Mouse (Mus musculus): Measurements from ENCODE around the gene Pigx. TPM values are rescaled to one million over a fixed set of nuclear protein-coding genes. Genes with fewer than 3 reads are reported as not detected.

Gene Pigx
- polyA plus RNA-seq, 1 experiment, result 38.4 TPM

DNA sequence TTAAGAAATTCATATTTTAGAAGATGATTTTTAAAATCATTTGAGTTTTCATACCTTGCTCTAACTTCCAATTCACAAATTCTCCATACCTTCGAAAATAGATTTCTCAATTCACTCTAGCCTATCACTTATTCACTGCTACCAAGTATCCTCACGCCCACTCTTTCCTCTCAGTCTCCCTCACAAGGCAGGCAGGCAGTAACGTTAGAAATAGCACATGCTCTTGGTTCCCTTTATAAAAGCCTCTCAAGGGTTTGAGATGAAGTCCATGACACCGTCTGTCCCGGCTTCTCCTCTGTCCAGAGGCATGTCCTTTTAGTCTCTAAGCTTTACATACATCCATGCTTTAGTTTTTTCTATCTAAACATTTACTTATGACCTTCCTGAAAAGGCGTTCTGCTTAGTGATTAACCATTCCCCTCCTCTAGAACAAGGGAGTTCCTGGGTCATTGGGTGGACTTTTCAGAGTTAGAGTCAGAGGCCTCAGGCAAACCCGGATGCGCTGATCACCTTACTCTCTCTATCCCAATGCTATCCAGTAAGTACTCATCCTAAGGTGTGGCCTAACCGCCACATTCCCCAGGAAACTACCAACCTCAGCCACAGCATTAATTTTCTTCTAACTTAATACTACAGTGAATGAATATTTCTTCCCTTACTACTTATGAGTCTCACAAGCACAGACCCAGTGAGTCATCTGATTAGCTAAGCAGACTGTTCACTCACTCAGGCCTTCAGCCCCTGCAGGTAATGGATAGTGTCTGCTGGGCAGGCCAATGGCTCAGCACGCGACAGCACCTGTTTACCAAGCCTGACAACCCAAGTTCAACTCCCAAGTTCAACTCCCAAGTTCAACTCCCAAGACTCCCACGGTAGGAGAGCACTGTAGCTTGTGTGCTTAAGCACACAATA is 30.9 kb downstream of the Pigx start:
- 33% methylated on average over 12 of the region's 12 CpGs for WGBS
- peak; percentile 32 for DNase-seq (ENCODE audit: low read depth, low spot score)

DNA sequence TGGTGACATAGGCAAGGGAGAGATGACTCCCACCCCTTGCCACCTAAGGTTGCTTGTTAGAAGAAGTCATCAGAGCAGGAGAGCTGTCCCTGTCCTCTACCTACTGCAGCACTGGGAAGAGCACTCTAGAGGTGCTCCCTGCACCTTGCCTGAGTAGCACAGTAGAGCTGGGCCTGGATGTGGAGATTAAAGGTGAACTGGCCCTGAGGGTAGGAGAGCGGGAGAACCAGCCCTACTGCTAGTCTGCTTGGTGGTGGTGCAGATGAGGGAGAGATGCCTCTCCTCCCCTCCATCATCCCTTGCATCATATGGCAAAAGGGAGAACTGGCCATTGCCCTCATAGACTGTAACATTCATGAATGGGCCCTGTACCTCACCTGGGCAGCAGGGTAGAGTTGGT is 32.6 kb downstream of the Pigx start:
- 91% methylated on average over 1 of the region's 1 CpGs for WGBS
- no peak for DNase-seq (ENCODE audit: low read depth, low spot score)

DNA sequence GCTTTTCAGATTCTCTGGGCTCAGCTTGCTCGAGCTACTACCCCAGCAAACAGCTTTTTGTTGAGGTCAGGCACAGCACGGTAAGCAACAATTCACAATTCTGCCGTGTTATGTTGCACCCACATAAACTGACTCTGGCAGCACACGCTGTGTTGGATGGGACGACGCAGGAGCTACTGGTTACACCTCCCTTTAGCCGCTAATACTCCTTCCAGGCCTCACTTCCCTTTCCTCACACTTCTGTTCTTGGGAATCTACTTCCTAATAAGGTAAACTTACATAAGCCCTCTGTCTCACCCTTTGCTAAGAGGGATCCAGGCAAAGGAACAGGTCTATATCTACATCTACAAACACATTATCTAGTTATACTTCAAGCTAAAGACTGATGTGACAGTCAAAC is 35.6 kb downstream of the Pigx start:
- 62% methylated on average over 7 of the region's 7 CpGs for WGBS
- no peak for DNase-seq (ENCODE audit: low read depth, low spot score)

DNA sequence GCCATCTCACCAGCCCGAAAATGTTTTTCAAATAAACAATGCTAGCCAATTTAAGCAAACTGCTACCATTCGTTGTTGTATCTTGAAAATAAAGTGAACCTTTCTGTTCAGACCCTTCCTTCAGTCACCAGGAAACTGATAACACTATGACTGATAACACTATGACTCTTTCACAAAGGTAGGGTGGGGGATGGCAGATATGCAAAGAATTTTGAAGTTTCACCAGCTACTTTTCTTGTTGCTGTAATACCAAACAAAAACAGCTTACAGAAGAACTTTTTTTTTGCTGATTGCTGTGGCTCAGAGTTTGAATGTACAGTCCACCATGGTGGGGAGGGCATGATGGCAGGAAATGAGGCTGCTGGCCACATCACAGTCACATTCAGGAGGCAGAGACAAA is 37.3 kb downstream of the Pigx start:
- WGBS, result 45% methylated on average over 2 of the region's 2 CpGs
- DNase-seq (ENCODE audit: low read depth, low spot score), result no peak

DNA sequence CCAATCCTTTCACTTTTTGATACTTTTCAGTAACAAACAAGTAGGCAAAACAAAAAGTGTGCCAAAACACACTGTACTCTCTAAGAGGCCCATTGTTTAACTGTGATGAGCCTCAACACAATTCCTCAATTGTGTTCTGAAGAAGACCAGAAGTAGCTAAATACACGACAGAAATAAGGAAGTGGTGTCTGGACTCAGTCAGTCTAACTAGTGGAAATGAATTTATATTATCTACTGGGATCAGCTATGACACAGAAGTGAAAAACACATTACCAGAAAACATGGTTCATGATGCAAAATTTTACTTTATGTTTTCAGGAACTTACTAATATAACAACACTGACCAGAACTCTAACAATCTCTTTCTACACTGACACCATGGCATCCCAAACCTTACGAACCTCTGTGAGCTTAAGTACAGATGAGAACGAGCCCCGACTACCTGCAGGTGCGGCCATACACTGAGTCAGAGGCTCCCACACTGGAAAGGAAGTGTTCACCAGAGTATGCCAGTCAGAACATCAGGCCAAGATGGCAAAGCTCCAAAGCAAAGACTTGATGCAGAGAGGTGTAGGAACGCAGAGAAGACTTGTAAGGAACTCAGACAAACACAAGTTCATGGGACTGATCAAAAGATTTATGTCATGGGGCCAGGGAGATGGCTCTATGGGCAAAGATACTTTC is 39.6 kb downstream of the Pigx start:
- 14% methylated on average over 6 of the region's 6 CpGs for WGBS
- no peak for DNase-seq (ENCODE audit: low read depth, low spot score)

DNA sequence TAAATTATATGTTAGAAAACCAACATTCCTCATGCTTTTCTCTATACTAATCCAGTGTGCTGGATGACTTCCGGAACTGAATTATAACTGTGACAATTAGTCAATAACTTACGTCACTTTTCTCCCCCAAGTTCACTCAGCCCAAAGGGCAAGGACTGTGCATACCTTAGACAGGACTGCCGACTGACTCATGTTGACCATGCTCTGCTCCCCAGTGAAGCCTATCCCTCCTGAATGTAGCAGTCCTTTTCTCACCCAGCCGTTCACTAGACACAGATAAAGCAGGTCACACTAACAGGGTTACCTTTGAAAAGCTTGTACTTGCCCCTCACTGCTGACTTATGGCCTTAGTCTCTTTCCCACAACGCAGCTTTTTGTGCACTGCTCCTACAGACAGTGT is 40.7 kb downstream of the Pigx start:
- DNase-seq (ENCODE audit: low read depth, low spot score), result no peak
- 38% methylated on average over 5 of the region's 5 CpGs for WGBS

DNA sequence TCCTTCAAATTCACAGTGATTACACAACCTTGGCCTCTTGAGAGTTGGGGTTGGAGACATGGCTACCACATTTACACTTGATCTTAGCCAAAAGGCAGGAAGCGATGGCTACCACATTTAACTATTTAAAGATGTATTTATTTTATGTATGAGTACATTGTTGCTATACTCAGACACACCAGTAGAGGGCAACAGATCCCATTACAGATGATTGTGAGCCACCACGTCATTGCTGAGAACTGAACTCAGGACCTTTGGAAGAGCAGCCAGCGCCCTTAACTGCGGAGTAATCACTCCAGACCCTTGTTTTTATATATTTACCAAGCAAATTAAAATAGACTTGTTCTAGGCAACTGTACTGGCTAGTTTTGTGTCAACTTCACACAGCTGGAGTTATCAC is 57.2 kb downstream of the Pigx start:
- 80% methylated on average over 4 of the region's 4 CpGs for WGBS
- DNase-seq (ENCODE audit: low read depth, low spot score), result no peak

Other genes with a start within 250 kb of the Pigx start
- 0.16 and 0.35 TPM in 2 replicates for gene Meltf, start 220.9 kb downstream of the Pigx start, polyA plus RNA-seq (2012; rRNA removed)
- 1.3 and 1.9 TPM in 2 replicates for gene Pigz, start 165.9 kb downstream of the Pigx start, polyA plus RNA-seq (2012; rRNA removed)
- gene 0610012G03Rik, start 151.2 kb downstream of the Pigx start, polyA plus RNA-seq (2012; rRNA removed), result 59.9 and 74.7 TPM in 2 replicates
- gene Ncbp2, start 151.2 kb downstream of the Pigx start, polyA plus RNA-seq (2012; rRNA removed), result 5.8 and 6.8 TPM in 2 replicates
- 3.9 and 5.4 TPM in 2 replicates for gene Senp5, start 96.5 kb downstream of the Pigx start, polyA plus RNA-seq (2012; rRNA removed)
- 20.0 and 21.9 TPM in 2 replicates for gene Pak2, start 20.4 kb downstream of the Pigx start, polyA plus RNA-seq (2012; rRNA removed)
- 10.1 and 10.5 TPM in 2 replicates for gene Cep19, start 60 bp upstream of the Pigx start, polyA plus RNA-seq (2012; rRNA removed)
- 9.0 and 10.8 TPM in 2 replicates for gene Nrros, start 65.9 kb upstream of the Pigx start, polyA plus RNA-seq (2012; rRNA removed)
- gene Bex6, start 80.1 kb upstream of the Pigx start, polyA plus RNA-seq (2012; rRNA removed), result not detected in 2 replicates
- 3.0 and 3.6 TPM in 2 replicates for gene Fbxo45, start 147.4 kb upstream of the Pigx start, polyA plus RNA-seq (2012; rRNA removed)
- 3.7 and 3.9 TPM in 2 replicates for gene Wdr53, start 147.5 kb upstream of the Pigx start, polyA plus RNA-seq (2012; rRNA removed)
- not detected in 2 replicates for gene Smco1, start 171.7 kb upstream of the Pigx start, polyA plus RNA-seq (2012; rRNA removed)
- 4.5 and 7.6 TPM in 2 replicates for gene Rnf168, start 177.7 kb upstream of the Pigx start, polyA plus RNA-seq (2012; rRNA removed)
- 2.1 and 10.0 TPM in 2 replicates for gene Ubxn7, start 232.5 kb upstream of the Pigx start, polyA plus RNA-seq (2012; rRNA removed)

Data from large intestine, adult 2 months (tissue).